ENCODE assay signal across 17 mouse cellular contexts in genomic region chr2:76655444-76655843, GRCm38 (mm10). TPM values are rescaled to one million over a fixed set of nuclear protein-coding genes. Genes with fewer than 3 reads are reported as not detected.
"Had no signal": no experiment of that assay in that cellular context is flagged by ENCODE, and none has a peak within 500 bp of the region (broad histone marks: within the 10 kb centered on the region; RNA-seq: fewer than 3 reads in every experiment).

No protein-coding gene starts in this region.

- H3K36me3 ChIP-seq: liver, embryonic 12.5 days; midbrain, embryonic 12.5 days; neural tube, embryonic 13.5 days; neural tube, embryonic 15.5 days had no signal

- DNase-seq: right cerebral cortex, adult 18-20 months; right cerebral cortex, postnatal 25 days; right cerebral cortex, postnatal 4 days; spleen, adult 18-20 months; thymus, adult 18-20 months; thymus, postnatal 14 days; thymus, postnatal 36 days had no signal

- H3K4me2 ChIP-seq: liver, embryonic 12.5 days; lung, embryonic 14.5 days; midbrain, embryonic 12.5 days; neural tube, embryonic 13.5 days; neural tube, embryonic 15.5 days had no signal

- H3K9ac ChIP-seq: liver, embryonic 12.5 days; liver, embryonic 14.5 days; lung, embryonic 14.5 days; midbrain, embryonic 12.5 days; neural tube, embryonic 13.5 days; neural tube, embryonic 15.5 days had no signal

- H3K4me1 ChIP-seq: liver, embryonic 12.5 days; midbrain, embryonic 12.5 days; neural tube, embryonic 13.5 days; neural tube, embryonic 15.5 days had no signal

- H3K27ac ChIP-seq: liver, embryonic 12.5 days; liver, embryonic 14.5 days; midbrain, embryonic 12.5 days; neural tube, embryonic 13.5 days; neural tube, embryonic 15.5 days had no signal

- ATAC-seq: liver, embryonic 12.5 days had no signal

- H3K4me3 ChIP-seq: liver, embryonic 12.5 days; midbrain, embryonic 12.5 days; myocyte; neural tube, embryonic 13.5 days; neural tube, embryonic 15.5 days had no signal

- H3K27me3 ChIP-seq: liver, embryonic 12.5 days; midbrain, embryonic 12.5 days; neural tube, embryonic 13.5 days; neural tube, embryonic 15.5 days had no signal

- H3K9me3 ChIP-seq: liver, embryonic 12.5 days; neural tube, embryonic 13.5 days; neural tube, embryonic 15.5 days had no signal

RNA-seq across cellular contexts. Expression of gene Pjvk, which starts 7.2 kb away (rescaled TPM):
- total RNA-seq: megakaryocyte-erythroid progenitor cell, adult 5-6 weeks had no signal
- polyA plus RNA-seq: liver, embryonic 12.5 days; liver, embryonic 14.5 days; liver, embryonic 16.5 days; small intestine, adult 2 months had no signal
